Mouse (Mus musculus) heart, adult 18-20 months (tissue): ENCODE measurements at regions not wholly inside any gene's neighbourhood (a gene's known extent, or its start where the extent isn't known, plus 50 kb on each side); places are given as distances from the start of the nearest gene placed in this dataset.

Source experiments
- DNase-seq, 2 experiments: peaks; one replicate each; pipeline ENCODE4 v3.0.0; 2021 to 2022; ENCODE audit warnings: mixed read lengths in 1 of 2

GRCm38 (mm10) chr10:21446641-21447040 lies 69.5 kb downstream of the Aldh8a1 start:
- DNase-seq = no peak

- no peak for DNase-seq
These were observed 71.0 kb downstream of the Aldh8a1 start for GRCm38 (mm10) chr10:21448132-21448531.

- no peak for DNase-seq
These were observed 71.9 kb downstream of the Aldh8a1 start for GRCm38 (mm10) chr10:21448942-21449341.

GRCm38 (mm10) chr10:21452611-21453010 lies 75.5 kb downstream of the Aldh8a1 start:
- no peak for DNase-seq

- no peak for DNase-seq
These were observed 76.4 kb downstream of the Aldh8a1 start for GRCm38 (mm10) chr10:21453527-21453926.

GRCm38 (mm10) chr10:21454153-21454552 lies 77.1 kb downstream of the Aldh8a1 start:
- DNase-seq = no peak

GRCm38 (mm10) chr10:21454757-21455156 lies 77.7 kb downstream of the Aldh8a1 start:
- DNase-seq = no peak

GRCm38 (mm10) chr10:21455863-21456262 lies 78.8 kb downstream of the Aldh8a1 start:
- DNase-seq = no peak

GRCm38 (mm10) chr10:21456359-21456758 lies 79.3 kb downstream of the Aldh8a1 start:
- DNase-seq = no peak

GRCm38 (mm10) chr10:21456991-21457390 lies 79.9 kb downstream of the Aldh8a1 start:
- DNase-seq = no peak

GRCm38 (mm10) chr10:21458608-21459007 lies 81.5 kb downstream of the Aldh8a1 start:
- no peak for DNase-seq

- DNase-seq = no peak
These were observed 83.0 kb downstream of the Aldh8a1 start for GRCm38 (mm10) chr10:21460062-21460461.

GRCm38 (mm10) chr10:21462915-21463314 lies 85.8 kb downstream of the Aldh8a1 start:
- no peak for DNase-seq

- peak; percentile 80 to 92 for DNase-seq
These were observed 88.3 kb downstream of the Aldh8a1 start for GRCm38 (mm10) chr10:21465362-21465761.

- no peak for DNase-seq
These were observed 88.8 kb downstream of the Aldh8a1 start for GRCm38 (mm10) chr10:21465806-21466377.

GRCm38 (mm10) chr10:21467425-21468085 lies 90.5 kb downstream of the Aldh8a1 start:
- no peak for DNase-seq

- no peak for DNase-seq
These were observed 91.3 kb downstream of the Aldh8a1 start for GRCm38 (mm10) chr10:21468421-21468820.

GRCm38 (mm10) chr10:21469961-21470360 lies 92.9 kb downstream of the Aldh8a1 start:
- DNase-seq = no peak

GRCm38 (mm10) chr10:21470589-21470988 lies 93.5 kb downstream of the Aldh8a1 start:
- no peak for DNase-seq

GRCm38 (mm10) chr10:21474242-21474641 lies 97.2 kb downstream of the Aldh8a1 start:
- DNase-seq = no peak

- no peak for DNase-seq
These were observed 100.9 kb downstream of the Aldh8a1 start for GRCm38 (mm10) chr10:21478004-21478403.

GRCm38 (mm10) chr10:21479403-21479802 lies 102.3 kb downstream of the Aldh8a1 start:
- no peak for DNase-seq

- DNase-seq = no peak
These were observed 104.2 kb downstream of the Aldh8a1 start for GRCm38 (mm10) chr10:21481255-21481654.

GRCm38 (mm10) chr10:21482055-21482454 lies 105.0 kb downstream of the Aldh8a1 start:
- DNase-seq = no peak
